Mouse (Mus musculus): Measurements from ENCODE around the gene Scly. TPM values are rescaled to one million over a fixed set of nuclear protein-coding genes. Genes with fewer than 3 reads are reported as not detected.

The Scly gene
- polyA plus RNA-seq, 1 experiment from 2014 or later: 18.6 TPM

- H3K36me3 ChIP-seq: peaks cover 79% of the 10 kb centered on the region
- no peaks in the 10 kb centered on the region for H3K4me1 ChIP-seq
- no peak for DNase-seq (ENCODE audit: low spot score)
- 96% methylated on average over 3 of the region's 3 CpGs for WGBS
- no peaks in the 10 kb centered on the region for H3K9me3 ChIP-seq (replicated peaks)
- H3K27ac ChIP-seq (replicated peaks): no peak overlapping the region
- H3K4me3 ChIP-seq: no peak overlapping the region
- no peaks in the 10 kb centered on the region for H3K27me3 ChIP-seq (ENCODE audit: low read depth, poor library complexity, severe bottlenecking)
Measured at GRCm38 (mm10) chr1:91278410-91279119, 19.6 kb upstream of the Scly start.

GRCm38 (mm10) chr1:91279126-91279525 lies 19.0 kb upstream of the Scly start:
- Histone ChIP-seq H3K9me3 (replicated peaks) (no peaks in the 10 kb centered on the region), H3K27ac (replicated peaks) (no peak overlapping the region), H3K36me3 (peaks cover 80% of the 10 kb centered on the region), H3K27me3 (ENCODE audit: low read depth, poor library complexity, severe bottlenecking) (no peaks in the 10 kb centered on the region), H3K4me3 (no peak overlapping the region), H3K4me1 (no peaks in the 10 kb centered on the region)
- DNase-seq (ENCODE audit: low spot score): no peak
- 78% methylated on average over 1 of the region's 1 CpGs for WGBS

- WGBS: 94% methylated on average over 1 of the region's 1 CpGs
- peaks cover 81% of the 10 kb centered on the region for H3K36me3 ChIP-seq
- H3K4me3 ChIP-seq: no peak overlapping the region
- no peak for DNase-seq (ENCODE audit: low spot score)
- no peaks in the 10 kb centered on the region for H3K4me1 ChIP-seq
- H3K27me3 ChIP-seq (ENCODE audit: low read depth, poor library complexity, severe bottlenecking): no peaks in the 10 kb centered on the region
- H3K27ac ChIP-seq (replicated peaks): no peak overlapping the region
- H3K9me3 ChIP-seq (replicated peaks): no peaks in the 10 kb centered on the region
Measured at GRCm38 (mm10) chr1:91282582-91282981, 15.6 kb upstream of the Scly start.

- no peak overlapping the region for H3K4me3 ChIP-seq
- no peak overlapping the region for H3K27ac ChIP-seq (replicated peaks)
- 97% methylated on average over 1 of the region's 1 CpGs for WGBS
- no peaks in the 10 kb centered on the region for H3K9me3 ChIP-seq (replicated peaks)
- H3K27me3 ChIP-seq (ENCODE audit: low read depth, poor library complexity, severe bottlenecking): no peaks in the 10 kb centered on the region
- no peak for DNase-seq (ENCODE audit: low spot score)
- peaks cover 60% of the 10 kb centered on the region for H3K36me3 ChIP-seq
- H3K4me1 ChIP-seq: no peaks in the 10 kb centered on the region
Measured at GRCm38 (mm10) chr1:91289375-91289774, 8.8 kb upstream of the Scly start.

GRCm38 (mm10) chr1:91292101-91292825 lies 5.9 kb upstream of the Scly start:
- no peak overlapping the region for H3K4me3 ChIP-seq
- H3K36me3 ChIP-seq: peaks cover 37% of the 10 kb centered on the region
- H3K9me3 ChIP-seq (replicated peaks): no peaks in the 10 kb centered on the region
- 96% methylated on average over 11 of the region's 11 CpGs for WGBS
- no peak overlapping the region for H3K27ac ChIP-seq (replicated peaks)
- no peaks in the 10 kb centered on the region for H3K27me3 ChIP-seq (ENCODE audit: low read depth, poor library complexity, severe bottlenecking)
- DNase-seq (ENCODE audit: low spot score): no peak
- no peaks in the 10 kb centered on the region for H3K4me1 ChIP-seq

GRCm38 (mm10) chr1:91295544-91295943 lies 2.6 kb upstream of the Scly start:
- H3K36me3 ChIP-seq: peaks cover 11% of the 10 kb centered on the region
- H3K4me3 ChIP-seq: no peak overlapping the region
- peaks cover 14% of the 10 kb centered on the region for H3K4me1 ChIP-seq
- no peaks in the 10 kb centered on the region for H3K9me3 ChIP-seq (replicated peaks)
- H3K27me3 ChIP-seq (ENCODE audit: low read depth, poor library complexity, severe bottlenecking): no peaks in the 10 kb centered on the region
- WGBS: 94% methylated on average over 6 of the region's 6 CpGs
- H3K27ac ChIP-seq (replicated peaks): no peak overlapping the region
- DNase-seq (ENCODE audit: low spot score): no peak

- H3K4me3 ChIP-seq: peak overlapping the region; percentile 96
- no peak overlapping the region for H3K27ac ChIP-seq (replicated peaks)
- 88% methylated on average over 13 of the region's 13 CpGs for WGBS
- no peaks in the 10 kb centered on the region for H3K9me3 ChIP-seq (replicated peaks)
- no peaks in the 10 kb centered on the region for H3K27me3 ChIP-seq (ENCODE audit: low read depth, poor library complexity, severe bottlenecking)
- peaks cover 14% of the 10 kb centered on the region for H3K4me1 ChIP-seq
- peaks cover 24% of the 10 kb centered on the region for H3K36me3 ChIP-seq
- DNase-seq (ENCODE audit: low spot score): no peak
Measured at GRCm38 (mm10) chr1:91299026-91299706, 1.0 kb downstream of the Scly start.

- H3K4me3 ChIP-seq: no peak overlapping the region
- H3K27ac ChIP-seq (replicated peaks): no peak overlapping the region
- DNase-seq (ENCODE audit: low spot score): no peak
- no peaks in the 10 kb centered on the region for H3K9me3 ChIP-seq (replicated peaks)
- H3K36me3 ChIP-seq: peaks cover 25% of the 10 kb centered on the region
- 87% methylated on average over 5 of the region's 5 CpGs for WGBS
- H3K4me1 ChIP-seq: peaks cover 14% of the 10 kb centered on the region
- no peaks in the 10 kb centered on the region for H3K27me3 ChIP-seq (ENCODE audit: low read depth, poor library complexity, severe bottlenecking)
Measured at GRCm38 (mm10) chr1:91299707-91300426, 1.7 kb downstream of the Scly start.

- H3K27me3 ChIP-seq (ENCODE audit: low read depth, poor library complexity, severe bottlenecking): no peaks in the 10 kb centered on the region
- WGBS: 91% methylated on average over 3 of the region's 3 CpGs
- DNase-seq (ENCODE audit: low spot score): no peak
Measured at GRCm38 (mm10) chr1:91301206-91301920, 3.2 kb downstream of the Scly start.

GRCm38 (mm10) chr1:91302021-91302420 lies 3.9 kb downstream of the Scly start:
- DNase-seq (ENCODE audit: low spot score): no peak
- Histone ChIP-seq H3K4me3 (no peak overlapping the region), H3K9me3 (replicated peaks) (no peaks in the 10 kb centered on the region), H3K4me1 (peaks cover 14% of the 10 kb centered on the region), H3K27ac (replicated peaks) (no peak overlapping the region), H3K27me3 (ENCODE audit: low read depth, poor library complexity, severe bottlenecking) (no peaks in the 10 kb centered on the region), H3K36me3 (peaks cover 40% of the 10 kb centered on the region)
- WGBS: 82% methylated on average over 3 of the region's 3 CpGs

More at GRCm38 (mm10) chr1:91301206-91301920, 3.2 kb downstream of the Scly start:
- Histone ChIP-seq H3K4me1 (peaks cover 14% of the 10 kb centered on the region), H3K4me3 (no peak overlapping the region), H3K9me3 (replicated peaks) (no peaks in the 10 kb centered on the region), H3K27ac (replicated peaks) (no peak overlapping the region), H3K36me3 (peaks cover 36% of the 10 kb centered on the region)

- DNase-seq (ENCODE audit: low spot score): no peak
- Histone ChIP-seq H3K27ac (replicated peaks) (no peak overlapping the region), H3K36me3 (peaks cover 63% of the 10 kb centered on the region), H3K4me1 (no peaks in the 10 kb centered on the region), H3K4me3 (no peak overlapping the region), H3K27me3 (ENCODE audit: low read depth, poor library complexity, severe bottlenecking) (no peaks in the 10 kb centered on the region), H3K9me3 (replicated peaks) (no peaks in the 10 kb centered on the region)
- WGBS: 92% methylated on average over 4 of the region's 4 CpGs
Measured at GRCm38 (mm10) chr1:91304621-91305020, 6.5 kb downstream of the Scly start.

All from midbrain, embryonic 10.5 days (tissue).